Mouse (Mus musculus): ENCODE data around the gene Vmn1r51. TPM values are rescaled to one million over a fixed set of nuclear protein-coding genes. Genes with fewer than 3 reads are reported as not detected.
"Not testable (repeated sequence)": the region's sequence is repeated elsewhere in the genome, so short reads cannot be mapped to it uniquely, and the experiment has no call there.

The Vmn1r51 gene
- not detected in 2 replicates for polyA plus RNA-seq (2015; fragmentation: Nextera tagmentation; extraction: Ambion mirVana)

GRCm38 (mm10) chr6:90122296-90122695, at the start of gene Vmn1r51:
Vmn1r51 (plus strand) TSS chr6:90122596.
- H3K9ac ChIP-seq (ENCODE audit: low read length); H3K4me3 ChIP-seq (ENCODE audit: low read depth, low read length); H3K27me3 ChIP-seq (ENCODE audit: control insufficient read depth, insufficient read depth, low read length); H3K4me2 ChIP-seq (replicated peaks; ENCODE audit: low read depth); H3K27ac ChIP-seq (replicated peaks); H3K36me3 ChIP-seq (ENCODE audit: control insufficient read depth, insufficient read depth, low read length); ATAC-seq (ENCODE audit: low FRiP score, low TSS enrichment); DNase-seq (ENCODE audit: low spot score); H3K4me1 ChIP-seq (replicated peaks; ENCODE audit: control insufficient read depth, insufficient read depth); H3K9me3 ChIP-seq (ENCODE audit: control insufficient read depth, low read length): not testable (repeated sequence)
- 90% methylated on average over 1 of the region's 1 CpGs for WGBS

DNA sequence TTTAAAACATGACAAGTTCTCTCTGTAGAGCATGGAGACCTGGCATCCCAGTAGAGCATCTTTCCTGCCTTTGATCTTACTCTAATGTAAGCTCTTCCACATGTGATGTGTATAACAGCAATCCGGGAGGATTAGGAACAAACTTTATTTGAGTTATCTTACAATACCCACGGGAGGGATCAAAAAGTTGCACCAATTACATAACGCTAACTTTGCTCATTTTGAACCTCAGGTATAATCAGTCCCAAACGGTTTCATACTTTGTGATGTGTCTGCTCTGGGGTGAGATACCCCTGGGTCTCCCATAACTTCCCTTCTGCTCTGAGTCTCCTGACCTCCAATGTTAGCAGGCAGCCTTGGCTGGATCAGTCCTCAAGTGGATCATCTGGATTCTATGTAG, 44.0 kb upstream of the Vmn1r51 start, which contains the start of gene Vmn1r49:
Gene Vmn1r49 (minus strand): TSS at position 101 of the 400 bp plus-strand sequence.
- Histone ChIP-seq H3K4me3 (ENCODE audit: low read depth, low read length) (no peak within 1 kb of the TSS), H3K36me3 (ENCODE audit: control insufficient read depth, insufficient read depth, low read length) (no peaks in the 10 kb centered on the region), H3K4me1 (replicated peaks; ENCODE audit: control insufficient read depth, insufficient read depth) (no peaks in the 10 kb centered on the region), H3K9ac (ENCODE audit: low read length) (no peak within 1 kb of the TSS), H3K4me2 (replicated peaks; ENCODE audit: low read depth) (no peak within 1 kb of the TSS), H3K27me3 (ENCODE audit: control insufficient read depth, insufficient read depth, low read length) (no peaks in the 10 kb centered on the region), H3K9me3 (ENCODE audit: control insufficient read depth, low read length) (no peaks in the 10 kb centered on the region), H3K27ac (replicated peaks) (no peak within 1 kb of the TSS)
- 75% methylated on average over 4 of the region's 4 CpGs for WGBS
- TF ChIP-seq CTCF (IDR thresholded peaks at IDR 0.05; ENCODE audit: low read depth) = no peak
- no peak for TF ChIP-seq EP300 (optimal IDR thresholded peaks at IDR 0.05)
- DNase-seq (ENCODE audit: low spot score) = no peak
- ATAC-seq (ENCODE audit: low FRiP score, low TSS enrichment) = no peak

DNA sequence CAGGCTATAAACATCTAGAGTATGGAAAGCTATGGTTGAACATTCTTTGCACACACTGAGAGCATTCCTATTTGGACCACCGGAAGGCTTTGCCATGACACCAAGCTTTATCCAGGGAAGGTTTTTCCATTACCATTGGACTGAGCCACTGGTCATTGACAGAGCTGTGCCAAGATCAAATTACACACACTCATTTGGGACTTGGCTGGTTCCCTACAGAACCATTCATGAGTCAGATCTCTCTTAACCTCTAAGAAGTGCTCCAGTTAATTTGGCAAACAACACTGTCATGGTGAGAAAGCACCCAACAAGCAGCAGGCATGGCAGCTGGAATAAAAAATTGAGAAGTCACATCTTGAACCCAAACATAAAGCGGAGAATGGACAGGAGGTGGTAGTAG, 21.8 kb upstream of the Vmn1r51 start:
- H3K4me1 ChIP-seq (replicated peaks; ENCODE audit: control insufficient read depth, insufficient read depth) = no peaks in the 10 kb centered on the region
- ATAC-seq (ENCODE audit: low FRiP score, low TSS enrichment) (no peak), DNase-seq (ENCODE audit: low spot score) (no peak)
- TF ChIP-seq CTCF (IDR thresholded peaks at IDR 0.05; ENCODE audit: low read depth) (no peak), EP300 (optimal IDR thresholded peaks at IDR 0.05) (no peak)
- no peaks in the 10 kb centered on the region for H3K9me3 ChIP-seq (ENCODE audit: control insufficient read depth, low read length)
- 87% methylated on average over 2 of the region's 2 CpGs for WGBS
- H3K27ac ChIP-seq (replicated peaks) = no peak overlapping the region
- H3K9ac ChIP-seq (ENCODE audit: low read length) = no peak overlapping the region
- H3K4me3 ChIP-seq (ENCODE audit: low read depth, low read length) = no peak overlapping the region
- H3K36me3 ChIP-seq (ENCODE audit: control insufficient read depth, insufficient read depth, low read length) = no peaks in the 10 kb centered on the region
- H3K27me3 ChIP-seq (ENCODE audit: control insufficient read depth, insufficient read depth, low read length) = no peaks in the 10 kb centered on the region
- H3K4me2 ChIP-seq (replicated peaks; ENCODE audit: low read depth) = no peak overlapping the region

DNA sequence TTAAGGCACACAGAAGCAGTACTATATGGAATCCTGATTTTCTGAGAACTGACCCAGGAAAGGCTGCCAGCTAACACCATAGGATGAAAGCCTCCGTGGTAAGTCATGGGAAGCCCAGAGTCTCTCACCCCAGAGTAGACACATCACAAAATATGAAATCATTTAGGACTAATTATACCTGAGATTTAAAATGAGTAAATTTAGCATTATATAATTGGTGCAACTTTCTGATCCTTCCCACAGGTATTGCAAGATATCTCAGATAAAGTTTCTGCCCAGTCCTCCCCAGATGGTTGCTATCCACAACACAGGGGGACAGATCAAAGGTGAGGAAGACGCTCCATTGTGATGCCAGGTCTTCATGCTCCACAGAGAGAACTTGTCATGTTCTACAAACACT, 21.3 kb upstream of the Vmn1r51 start, which contains the start of gene Vmn1r50:
Gene Vmn1r50 (plus strand): TSS at position 301 of the 400 bp plus-strand sequence.
- no peak for ATAC-seq (ENCODE audit: low FRiP score, low TSS enrichment)
- Histone ChIP-seq H3K4me1 (replicated peaks; ENCODE audit: control insufficient read depth, insufficient read depth) (no peaks in the 10 kb centered on the region), H3K4me2 (replicated peaks; ENCODE audit: low read depth) (no peak within 1 kb of the TSS), H3K27ac (replicated peaks) (no peak within 1 kb of the TSS), H3K36me3 (ENCODE audit: control insufficient read depth, insufficient read depth, low read length) (no peaks in the 10 kb centered on the region), H3K4me3 (ENCODE audit: low read depth, low read length) (no peak within 1 kb of the TSS), H3K27me3 (ENCODE audit: control insufficient read depth, insufficient read depth, low read length) (no peaks in the 10 kb centered on the region), H3K9me3 (ENCODE audit: control insufficient read depth, low read length) (no peaks in the 10 kb centered on the region), H3K9ac (ENCODE audit: low read length) (no peak within 1 kb of the TSS)
- DNase-seq (ENCODE audit: low spot score) = no peak
- TF ChIP-seq EP300 (optimal IDR thresholded peaks at IDR 0.05) (no peak), CTCF (IDR thresholded peaks at IDR 0.05; ENCODE audit: low read depth) (no peak)
- WGBS = 59% methylated on average over 2 of the region's 2 CpGs

- TF ChIP-seq EP300 (optimal IDR thresholded peaks at IDR 0.05) (no peak), CTCF (IDR thresholded peaks at IDR 0.05; ENCODE audit: low read depth) (no peak)
- Histone ChIP-seq H3K4me3 (ENCODE audit: low read depth, low read length) (no peak overlapping the region), H3K27me3 (ENCODE audit: control insufficient read depth, insufficient read depth, low read length) (no peaks in the 10 kb centered on the region), H3K36me3 (ENCODE audit: control insufficient read depth, insufficient read depth, low read length) (no peaks in the 10 kb centered on the region), H3K27ac (replicated peaks) (no peak overlapping the region), H3K9me3 (ENCODE audit: control insufficient read depth, low read length) (no peaks in the 10 kb centered on the region), H3K4me2 (replicated peaks; ENCODE audit: low read depth) (no peak overlapping the region), H3K4me1 (replicated peaks; ENCODE audit: control insufficient read depth, insufficient read depth) (no peaks in the 10 kb centered on the region), H3K9ac (ENCODE audit: low read length) (no peak overlapping the region)
- WGBS = 65% methylated on average over 3 of the region's 3 CpGs
- no peak for ATAC-seq (ENCODE audit: low FRiP score, low TSS enrichment)
- no peak for DNase-seq (ENCODE audit: low spot score)
Observed at GRCm38 (mm10) chr6:90160139-90160538, 37.7 kb downstream of the Vmn1r51 start.

GRCm38 (mm10) chr6:90174508-90174907, 52.1 kb downstream of the Vmn1r51 start, which contains the start of gene Vmn1r52:
Vmn1r52 (plus strand) TSS chr6:90174808.
- no peaks in the 10 kb centered on the region for H3K36me3 ChIP-seq (ENCODE audit: control insufficient read depth, insufficient read depth, low read length)
- no peaks in the 10 kb centered on the region for H3K4me1 ChIP-seq (replicated peaks; ENCODE audit: control insufficient read depth, insufficient read depth)
- H3K27ac ChIP-seq (replicated peaks) = no peak within 1 kb of the TSS
- DNase-seq (ENCODE audit: low spot score) (no peak), ATAC-seq (ENCODE audit: low FRiP score, low TSS enrichment) (no peak)
- no peaks in the 10 kb centered on the region for H3K9me3 ChIP-seq (ENCODE audit: control insufficient read depth, low read length)
- H3K4me2 ChIP-seq (replicated peaks; ENCODE audit: low read depth) = no peak within 1 kb of the TSS
- no peaks in the 10 kb centered on the region for H3K27me3 ChIP-seq (ENCODE audit: control insufficient read depth, insufficient read depth, low read length)
- H3K4me3 ChIP-seq (ENCODE audit: low read depth, low read length) = no peak within 1 kb of the TSS
- no peak for TF ChIP-seq EP300 (optimal IDR thresholded peaks at IDR 0.05)
- no peak for TF ChIP-seq CTCF (IDR thresholded peaks at IDR 0.05; ENCODE audit: low read depth)
- WGBS = 52% methylated on average over 2 of the region's 2 CpGs
- no peak within 1 kb of the TSS for H3K9ac ChIP-seq (ENCODE audit: low read length)

Other genes starting within 250 kb of the Vmn1r51 start
- not detected in 2 replicates for gene Vmn1r42, start 246.2 kb upstream of the Vmn1r51 start, polyA plus RNA-seq (2015; fragmentation: Nextera tagmentation; extraction: Ambion mirVana)
- gene Vmn1r43, start 246.2 kb upstream of the Vmn1r51 start, polyA plus RNA-seq (2015; fragmentation: Nextera tagmentation; extraction: Ambion mirVana) = 0.11 and 0.12 TPM in 2 replicates
- gene Vmn1r44, start 238.9 kb upstream of the Vmn1r51 start, polyA plus RNA-seq (2015; fragmentation: Nextera tagmentation; extraction: Ambion mirVana) = not detected in 2 replicates
- gene Vmn1r45, start 182.0 kb upstream of the Vmn1r51 start, polyA plus RNA-seq (2015; fragmentation: Nextera tagmentation; extraction: Ambion mirVana) = 0.05 TPM in 1 of 2 replicates, not detected in the other
- 0.01 TPM in 1 of 2 replicates, not detected in the other for gene Vmn1r46, start 153.3 kb upstream of the Vmn1r51 start, polyA plus RNA-seq (2015; fragmentation: Nextera tagmentation; extraction: Ambion mirVana)
- not detected in 2 replicates for gene Vmn1r47, start 106.4 kb upstream of the Vmn1r51 start, polyA plus RNA-seq (2015; fragmentation: Nextera tagmentation; extraction: Ambion mirVana)
- not detected in 2 replicates for gene Vmn1r48, start 85.8 kb upstream of the Vmn1r51 start, polyA plus RNA-seq (2015; fragmentation: Nextera tagmentation; extraction: Ambion mirVana)
- 0.04 TPM in 1 of 2 replicates, not detected in the other for gene Vmn1r49, start 44.1 kb upstream of the Vmn1r51 start, polyA plus RNA-seq (2015; fragmentation: Nextera tagmentation; extraction: Ambion mirVana)
- gene Vmn1r50, start 21.2 kb upstream of the Vmn1r51 start, polyA plus RNA-seq (2015; fragmentation: Nextera tagmentation; extraction: Ambion mirVana) = not detected in 2 replicates
- not detected in 2 replicates for gene Vmn1r52, start 52.2 kb downstream of the Vmn1r51 start, polyA plus RNA-seq (2015; fragmentation: Nextera tagmentation; extraction: Ambion mirVana)
- gene V1ra8, start 80.2 kb downstream of the Vmn1r51 start, polyA plus RNA-seq (2015; fragmentation: Nextera tagmentation; extraction: Ambion mirVana) = not detected in 2 replicates
- not detected in 2 replicates for gene Vmn1r53, start 101.8 kb downstream of the Vmn1r51 start, polyA plus RNA-seq (2015; fragmentation: Nextera tagmentation; extraction: Ambion mirVana)
- not detected in 2 replicates for gene Vmn1r54, start 123.7 kb downstream of the Vmn1r51 start, polyA plus RNA-seq (2015; fragmentation: Nextera tagmentation; extraction: Ambion mirVana)
- 0.28 and 0.33 TPM in 2 replicates for gene BC048671, start 178.6 kb downstream of the Vmn1r51 start, polyA plus RNA-seq (2015; fragmentation: Nextera tagmentation; extraction: Ambion mirVana)
- gene Chst13, start 202.6 kb downstream of the Vmn1r51 start, polyA plus RNA-seq (2015; fragmentation: Nextera tagmentation; extraction: Ambion mirVana) = 0.40 and 0.87 TPM in 2 replicates
- 0.16 and 0.33 TPM in 2 replicates for gene Uroc1, start 210.7 kb downstream of the Vmn1r51 start, polyA plus RNA-seq (2015; fragmentation: Nextera tagmentation; extraction: Ambion mirVana)
- 4.7 and 4.9 TPM in 2 replicates for gene Zxdc, start 246.9 kb downstream of the Vmn1r51 start, polyA plus RNA-seq (2015; fragmentation: Nextera tagmentation; extraction: Ambion mirVana)